Mouse (Mus musculus) hindbrain, embryonic 13.5 days (tissue): ENCODE measurements at regions not wholly inside any gene's neighbourhood (a gene's known extent, or its start where the extent isn't known, plus 50 kb on each side); places are given as distances from the start of the nearest gene placed in this dataset.

Experiments used
- ATAC-seq: fragments of 200-750 bp; cut with Nextera tagmentation; 2 replicates; pipeline ENCODE4 v1.8.0; 2017; ENCODE audit warnings: moderate TSS enrichment; ENCODE audit not compliant: low FRiP score
- H3K27ac ChIP-seq: fragments of 300-500 bp; sonication (generic); 2 replicates; pipeline ENCODE4 v1.5.1; 2015; ENCODE audit warnings: inconsistent platforms, mild to moderate bottlenecking, moderate library complexity
- H3K27me3 ChIP-seq: fragments of 300-500 bp; sonication (generic); 2 replicates; pipeline ENCODE4 v1.6.1; 2015; ENCODE audit warnings: mild to moderate bottlenecking, inconsistent platforms
- H3K36me3 ChIP-seq: fragments of 300-500 bp; sonication (generic); 2 replicates; pipeline ENCODE4 v1.6.1; 2015; ENCODE audit warnings: mild to moderate bottlenecking, inconsistent platforms
- H3K4me1 ChIP-seq: fragments of 300-500 bp; sonication (generic); replicated peaks from 2 replicates; pipeline ENCODE4 v1.6.1; 2015; ENCODE audit warnings: inconsistent platforms
- H3K4me2 ChIP-seq: fragments of 300-500 bp; sonication (generic); 2 replicates; pipeline ENCODE4 v1.6.1; 2015; ENCODE audit warnings: inconsistent platforms, mild to moderate bottlenecking, moderate library complexity
- H3K4me3 ChIP-seq: fragments of 300-500 bp; sonication (generic); 2 replicates; pipeline ENCODE4 v1.5.1; 2015; ENCODE audit warnings: mild to moderate bottlenecking, inconsistent platforms
- H3K9ac ChIP-seq: fragments of 300-500 bp; sonication (generic); 2 replicates; pipeline ENCODE4 v1.6.1; 2015; ENCODE audit warnings: mild to moderate bottlenecking, inconsistent platforms
- H3K9me3 ChIP-seq: fragments of 300-500 bp; sonication (generic); 2 replicates; pipeline ENCODE4 v1.6.1; 2016; ENCODE audit warnings: inconsistent platforms
- WGBS: fragments of 180-500 bp; shearing (Covaris S2); methylation state at CpG from one replicate; pipeline ENCODE4 v1.1.7; 2015; 5-methylcytosine and 5-hydroxymethylcytosine counted together

DNA sequence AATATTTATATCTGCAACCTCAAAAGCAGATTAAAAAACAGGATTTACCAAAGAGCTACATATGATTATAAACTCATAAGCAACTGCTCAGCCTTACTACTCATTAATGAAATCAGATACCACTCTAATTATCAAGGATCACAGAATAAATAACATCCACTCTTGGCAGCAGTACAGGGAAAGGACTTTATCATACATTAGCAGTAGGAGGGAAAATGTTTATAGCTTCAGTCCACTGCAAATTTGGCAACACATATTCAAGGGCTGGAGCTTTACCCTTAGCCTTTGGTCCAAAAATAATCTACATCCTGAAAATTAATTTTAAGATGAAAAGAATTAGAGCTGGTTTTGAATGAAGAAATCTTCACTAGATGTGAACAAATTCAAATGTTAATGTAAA, 288.7 kb downstream of the Cdh11 start:
- ATAC-seq = no peak
- H3K4me3 ChIP-seq = no peak overlapping the region
- no peaks in the 10 kb centered on the region for H3K4me1 ChIP-seq
- H3K36me3 ChIP-seq = no peaks in the 10 kb centered on the region
- H3K27ac ChIP-seq = no peak overlapping the region
- no peaks in the 10 kb centered on the region for H3K27me3 ChIP-seq
- H3K9me3 ChIP-seq = no peaks in the 10 kb centered on the region
- no peak overlapping the region for H3K9ac ChIP-seq
- H3K4me2 ChIP-seq = no peak overlapping the region

DNA sequence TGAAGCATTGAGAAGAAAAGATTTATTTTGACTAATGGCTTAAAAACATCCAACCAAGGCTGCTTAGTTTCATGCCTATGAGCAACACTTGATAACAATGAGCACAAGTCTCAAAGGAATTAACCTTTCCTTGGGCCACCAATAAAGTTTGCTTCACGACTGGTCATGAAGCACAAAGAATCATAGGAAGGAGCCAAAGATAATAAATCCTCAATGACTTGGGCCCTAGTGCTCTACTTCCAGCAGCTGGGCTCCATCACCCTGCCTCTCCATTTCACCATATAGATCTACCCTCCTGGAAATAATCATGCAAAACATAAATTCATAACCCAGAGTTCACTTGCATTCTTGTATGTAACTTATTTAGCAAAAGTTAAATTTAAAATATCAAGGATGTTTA, 289.4 kb downstream of the Cdh11 start:
- H3K36me3 ChIP-seq = no peaks in the 10 kb centered on the region
- H3K9ac ChIP-seq = no peak overlapping the region
- no peaks in the 10 kb centered on the region for H3K9me3 ChIP-seq
- H3K27me3 ChIP-seq = no peaks in the 10 kb centered on the region
- ATAC-seq = no peak
- H3K27ac ChIP-seq = no peak overlapping the region
- WGBS = 75% methylated on average over 1 of the region's 1 CpGs
- H3K4me1 ChIP-seq = 0 out of 2 replicates have a peak, but pooled peaks cover under 1% of the 10 kb centered on the region
- H3K4me3 ChIP-seq = no peak overlapping the region
- H3K4me2 ChIP-seq = no peak overlapping the region

DNA sequence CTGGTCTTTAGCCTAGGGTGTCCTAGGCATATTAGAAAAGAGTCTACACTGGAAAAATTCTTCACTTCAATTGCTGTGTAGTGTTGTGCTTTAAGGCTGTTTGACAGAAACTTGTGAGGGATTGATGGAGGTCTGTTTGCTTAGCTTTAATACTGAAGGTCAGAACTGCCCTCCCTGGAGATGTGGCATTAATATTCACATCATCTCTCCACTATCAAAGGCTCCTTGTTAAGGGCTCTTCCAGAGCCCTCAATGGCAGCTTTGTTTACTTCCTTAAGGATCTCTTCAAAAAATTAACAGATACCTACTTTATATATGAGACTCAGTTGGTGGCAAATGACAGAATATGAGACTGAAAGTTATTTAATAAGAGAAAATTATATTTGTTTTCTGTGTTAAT, 294.4 kb downstream of the Cdh11 start:
- Histone ChIP-seq H3K4me3 (no peak overlapping the region), H3K36me3 (no peaks in the 10 kb centered on the region), H3K9me3 (no peaks in the 10 kb centered on the region), H3K4me1 (0 out of 2 replicates have a peak, but pooled peaks cover 4% of the 10 kb centered on the region), H3K9ac (no peak overlapping the region), H3K27ac (no peak overlapping the region), H3K27me3 (no peaks in the 10 kb centered on the region), H3K4me2 (no peak overlapping the region)
- no peak for ATAC-seq

DNA sequence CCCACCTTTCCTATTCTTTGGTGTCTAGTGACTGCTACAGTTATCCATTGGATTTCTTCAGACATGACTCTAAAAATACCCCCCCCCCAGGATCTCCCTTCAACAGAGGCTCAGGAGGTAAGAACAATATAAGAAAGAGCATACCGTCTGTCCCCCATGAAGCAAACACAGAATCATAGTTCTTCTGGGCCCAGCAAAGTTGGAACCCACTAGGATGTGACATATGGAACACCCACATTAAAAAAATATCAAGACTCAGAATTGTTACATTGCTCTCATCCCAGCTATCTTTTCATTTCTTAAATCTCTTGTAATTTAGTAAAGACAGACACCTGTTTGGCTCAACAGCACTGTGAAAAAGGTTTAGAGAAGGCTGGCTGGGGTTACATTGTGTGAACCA, 297.2 kb downstream of the Cdh11 start:
- no peak for ATAC-seq
- 96% methylated on average over 1 of the region's 1 CpGs for WGBS
- H3K9me3 ChIP-seq = no peaks in the 10 kb centered on the region
- H3K9ac ChIP-seq = no peak overlapping the region
- H3K36me3 ChIP-seq = no peaks in the 10 kb centered on the region
- H3K27me3 ChIP-seq = no peaks in the 10 kb centered on the region
- H3K4me2 ChIP-seq = no peak overlapping the region
- no peak overlapping the region for H3K27ac ChIP-seq
- H3K4me3 ChIP-seq = no peak overlapping the region
- 0 out of 2 replicates have a peak, but pooled peaks cover 4% of the 10 kb centered on the region for H3K4me1 ChIP-seq

DNA sequence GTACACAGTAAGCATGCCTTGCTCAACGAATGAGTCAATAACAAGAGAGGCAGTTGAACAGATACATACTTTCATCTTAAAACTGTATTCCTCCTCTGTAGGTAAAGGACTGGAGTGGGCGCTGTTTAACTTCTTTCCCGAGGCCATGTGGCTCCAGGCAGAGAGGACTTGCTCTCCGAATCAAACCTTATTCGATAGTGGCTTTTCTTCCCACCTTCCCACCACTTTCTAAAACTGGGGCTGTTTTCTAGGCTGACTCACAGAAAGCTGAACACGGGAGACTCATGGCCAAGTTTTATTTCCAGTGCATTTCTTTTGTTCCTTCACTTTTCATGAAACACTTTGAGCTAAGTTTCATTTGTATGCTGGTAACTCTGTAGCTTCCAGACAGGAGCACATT, 297.6 kb downstream of the Cdh11 start:
- H3K4me1 ChIP-seq = 0 out of 2 replicates have a peak, but pooled peaks cover 4% of the 10 kb centered on the region
- no peaks in the 10 kb centered on the region for H3K9me3 ChIP-seq
- H3K27ac ChIP-seq = no peak overlapping the region
- H3K27me3 ChIP-seq = no peaks in the 10 kb centered on the region
- 86% methylated on average over 6 of the region's 6 CpGs for WGBS
- no peak for ATAC-seq
- no peak overlapping the region for H3K4me3 ChIP-seq
- no peaks in the 10 kb centered on the region for H3K36me3 ChIP-seq
- H3K4me2 ChIP-seq = no peak overlapping the region
- H3K9ac ChIP-seq = no peak overlapping the region

DNA sequence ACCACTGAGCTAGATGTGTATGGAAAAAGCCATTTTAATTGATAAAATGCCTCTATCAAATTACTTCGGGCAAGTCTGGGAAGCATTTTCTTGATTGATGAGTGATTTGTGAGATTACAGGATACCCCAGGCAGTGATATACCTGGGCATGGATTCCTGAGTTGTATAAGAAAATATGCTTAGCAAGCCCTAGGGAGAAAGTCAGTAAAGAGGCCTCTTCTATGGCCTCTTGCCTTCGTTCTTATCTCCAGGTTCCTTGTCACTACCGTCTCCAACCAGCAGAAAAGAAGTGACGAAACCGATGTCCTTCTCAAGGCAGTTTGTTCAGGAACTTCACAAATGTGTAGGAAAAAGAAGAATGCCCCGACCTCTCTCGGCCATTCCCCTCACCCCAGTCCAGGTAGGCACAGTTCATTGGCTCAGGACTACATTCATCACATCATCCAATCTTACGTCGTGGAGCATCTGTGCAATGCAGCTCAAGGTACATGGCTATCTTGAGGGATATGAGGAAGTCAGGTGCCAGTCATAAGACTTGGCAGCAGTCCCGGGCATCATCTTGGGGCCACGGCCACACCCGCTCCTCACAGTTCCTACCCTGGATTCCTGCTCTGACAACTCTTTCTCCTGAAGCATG, 310.2 kb downstream of the Cdh11 start:
- Histone ChIP-seq H3K4me2 (no peak overlapping the region), H3K4me1 (no peaks in the 10 kb centered on the region), H3K4me3 (no peak overlapping the region), H3K27ac (no peak overlapping the region), H3K9me3 (no peaks in the 10 kb centered on the region), H3K27me3 (no peaks in the 10 kb centered on the region), H3K36me3 (no peaks in the 10 kb centered on the region), H3K9ac (no peak overlapping the region)
- WGBS = 95% methylated on average over 12 of the region's 12 CpGs
- ATAC-seq = no peak

DNA sequence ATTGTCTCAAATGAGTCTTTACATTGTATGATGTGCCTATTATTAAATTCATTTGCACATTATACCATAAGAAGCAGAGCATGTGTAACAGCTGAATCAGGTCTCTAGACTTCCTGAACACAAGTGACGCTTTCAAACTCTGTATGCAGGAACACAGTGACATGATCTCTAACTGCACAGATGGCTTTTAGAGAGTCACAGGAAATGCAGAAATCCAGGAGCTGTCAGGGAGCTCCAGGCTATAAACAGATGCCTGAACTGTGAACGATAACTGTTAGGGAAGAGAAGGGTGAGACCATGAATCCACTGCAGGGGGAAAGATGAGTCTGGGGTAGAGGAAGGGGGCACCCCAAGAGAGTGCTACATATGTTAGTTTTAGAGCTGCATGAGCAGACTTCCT, 311.2 kb downstream of the Cdh11 start:
- Histone ChIP-seq H3K27me3 (no peaks in the 10 kb centered on the region), H3K36me3 (no peaks in the 10 kb centered on the region), H3K9ac (no peak overlapping the region), H3K9me3 (no peaks in the 10 kb centered on the region), H3K27ac (no peak overlapping the region), H3K4me3 (no peak overlapping the region), H3K4me2 (no peak overlapping the region), H3K4me1 (no peaks in the 10 kb centered on the region)
- WGBS = 81% methylated on average over 2 of the region's 2 CpGs
- ATAC-seq = no peak

DNA sequence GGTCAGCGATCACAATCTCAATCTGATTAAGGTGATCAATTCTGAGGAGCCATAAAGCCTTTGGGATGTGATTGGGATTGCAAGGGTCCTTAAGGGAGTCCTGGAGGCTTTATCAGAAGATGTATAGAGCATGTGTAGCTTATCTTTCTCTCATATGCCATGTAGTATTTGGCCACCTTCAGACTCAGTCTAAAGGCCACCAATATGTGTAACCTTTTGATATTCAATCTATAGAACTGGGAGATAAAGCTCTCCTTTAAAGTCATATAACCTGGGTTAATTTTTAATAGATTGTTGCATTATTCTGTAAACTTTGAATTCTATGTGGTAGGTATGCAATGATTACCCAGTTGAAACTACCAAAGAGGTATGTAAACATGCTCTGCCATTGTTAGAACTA, 314.1 kb downstream of the Cdh11 start:
- H3K36me3 ChIP-seq = no peaks in the 10 kb centered on the region
- no peak overlapping the region for H3K4me3 ChIP-seq
- no peaks in the 10 kb centered on the region for H3K4me1 ChIP-seq
- H3K9me3 ChIP-seq = no peaks in the 10 kb centered on the region
- H3K27ac ChIP-seq = no peak overlapping the region
- H3K9ac ChIP-seq = no peak overlapping the region
- 86% methylated on average over 1 of the region's 1 CpGs for WGBS
- H3K27me3 ChIP-seq = no peaks in the 10 kb centered on the region
- H3K4me2 ChIP-seq = no peak overlapping the region
- no peak for ATAC-seq

DNA sequence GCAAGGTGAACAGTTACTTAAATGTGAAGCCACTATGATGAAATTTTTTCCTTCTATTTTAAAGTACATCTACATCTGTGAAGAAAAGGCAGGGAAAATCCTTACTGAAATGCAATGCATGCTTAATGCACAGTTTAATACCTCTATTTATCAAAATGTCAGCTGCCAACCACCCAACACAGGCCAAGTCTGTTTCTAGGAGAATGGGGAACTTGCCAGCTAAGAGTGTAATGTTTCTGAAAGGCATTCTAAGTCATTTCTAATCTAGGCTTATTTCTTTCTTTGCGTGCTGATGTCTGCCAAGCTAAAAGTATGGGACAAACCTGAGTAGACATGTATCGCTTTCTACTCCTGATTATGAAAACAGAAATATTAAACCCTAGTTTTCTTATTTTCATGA, 322.8 kb downstream of the Cdh11 start:
- Histone ChIP-seq H3K4me2 (no peak overlapping the region), H3K36me3 (no peaks in the 10 kb centered on the region), H3K4me1 (no peaks in the 10 kb centered on the region), H3K4me3 (no peak overlapping the region), H3K27me3 (no peaks in the 10 kb centered on the region), H3K9ac (no peak overlapping the region), H3K27ac (no peak overlapping the region), H3K9me3 (no peaks in the 10 kb centered on the region)
- ATAC-seq = no peak
- WGBS = 92% methylated on average over 2 of the region's 2 CpGs

DNA sequence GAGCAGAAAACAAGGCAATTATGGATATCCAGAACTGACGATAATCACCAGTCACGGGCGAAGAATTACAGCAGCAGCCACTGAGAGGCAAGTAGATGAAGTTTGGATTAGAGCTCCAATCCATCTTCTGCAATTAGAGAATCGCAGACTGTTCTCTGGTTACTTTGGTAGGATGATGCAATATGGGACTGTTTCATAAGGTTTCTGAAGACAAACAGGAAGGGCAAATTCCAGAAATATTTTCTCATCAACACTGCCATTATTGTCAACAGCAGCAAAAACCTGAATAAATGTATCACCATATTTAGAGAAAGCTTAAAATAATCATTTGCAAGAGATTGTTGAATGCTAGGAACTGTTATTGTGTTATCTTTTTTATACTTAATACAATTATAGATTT, 342.4 kb downstream of the Cdh11 start:
- Histone ChIP-seq H3K27me3 (no peaks in the 10 kb centered on the region), H3K4me2 (no peak overlapping the region), H3K4me1 (0 out of 2 replicates have a peak, but pooled peaks cover 6% of the 10 kb centered on the region), H3K36me3 (no peaks in the 10 kb centered on the region), H3K9me3 (no peaks in the 10 kb centered on the region), H3K4me3 (no peak overlapping the region), H3K27ac (no peak overlapping the region), H3K9ac (no peak overlapping the region)
- WGBS = 73% methylated on average over 4 of the region's 4 CpGs
- ATAC-seq = no peak

DNA sequence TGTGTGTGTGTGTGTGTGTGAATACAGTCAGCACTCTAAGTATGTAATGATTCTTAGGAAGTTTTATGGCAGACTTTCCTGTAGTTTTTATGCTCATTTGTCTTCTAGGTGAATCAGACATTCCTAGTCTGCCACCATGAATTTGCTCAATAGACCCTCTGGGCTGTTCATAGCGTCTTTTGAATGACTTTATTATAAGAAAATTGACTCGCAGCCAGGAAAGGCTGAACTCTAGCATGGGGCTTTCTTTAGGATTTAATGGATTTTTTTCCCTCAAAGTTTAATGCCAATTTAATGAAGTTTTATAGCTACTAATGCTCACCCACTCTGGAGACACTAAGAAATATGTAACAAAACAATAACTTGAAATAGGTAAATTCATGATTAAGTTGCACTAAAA, 363.6 kb downstream of the Cdh11 start:
- Histone ChIP-seq H3K4me3 (no peak overlapping the region), H3K27me3 (no peaks in the 10 kb centered on the region), H3K9me3 (no peaks in the 10 kb centered on the region), H3K4me2 (no peak overlapping the region), H3K9ac (no peak overlapping the region), H3K36me3 (no peaks in the 10 kb centered on the region), H3K27ac (no peak overlapping the region), H3K4me1 (no peaks in the 10 kb centered on the region)
- WGBS = 61% methylated on average over 2 of the region's 2 CpGs
- no peak for ATAC-seq

DNA sequence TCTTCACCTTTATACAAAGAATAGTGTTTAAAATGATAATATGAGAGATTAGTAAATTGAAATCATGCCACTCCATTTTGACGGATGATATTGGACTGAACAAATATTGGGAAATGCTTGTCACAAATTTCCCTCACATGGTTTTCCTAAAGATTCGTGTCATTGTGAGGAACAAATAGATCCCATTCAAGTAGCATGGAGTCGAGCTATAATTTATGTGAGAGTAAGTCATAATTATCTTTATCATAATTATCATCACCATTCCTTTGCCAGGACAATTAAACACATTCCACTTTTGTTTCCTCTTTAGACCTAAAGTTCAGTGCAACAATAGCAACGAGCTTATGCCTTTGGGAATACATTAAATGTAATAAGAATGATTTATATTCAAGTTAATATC, 370.5 kb downstream of the Cdh11 start:
- Histone ChIP-seq H3K27me3 (no peaks in the 10 kb centered on the region), H3K27ac (no peak overlapping the region), H3K4me3 (no peak overlapping the region), H3K9ac (no peak overlapping the region), H3K9me3 (no peaks in the 10 kb centered on the region; the same call in 1 of the 2 replicates), H3K36me3 (no peaks in the 10 kb centered on the region), H3K4me1 (no peaks in the 10 kb centered on the region), H3K4me2 (no peak overlapping the region)
- no peak for ATAC-seq
- 68% methylated on average over 4 of the region's 4 CpGs for WGBS

DNA sequence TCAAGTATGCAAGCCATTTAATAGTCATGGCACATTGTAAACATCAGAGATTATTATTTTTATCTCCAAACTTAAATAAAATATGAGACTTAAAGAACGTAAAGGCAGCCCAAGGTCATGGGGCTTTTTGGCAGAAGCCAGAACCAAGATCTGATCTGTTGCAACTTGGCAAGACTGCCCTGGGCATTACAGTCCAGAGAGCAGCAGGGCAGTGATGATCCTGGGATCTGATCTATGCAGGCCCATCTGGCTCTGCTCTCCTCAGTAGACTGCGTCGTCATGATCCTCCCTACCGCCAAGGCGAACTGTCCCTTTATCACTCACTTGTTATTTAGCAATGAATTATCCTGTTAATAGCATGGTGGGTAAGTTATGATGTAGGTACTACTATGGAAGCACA, 372.0 kb downstream of the Cdh11 start:
- no peak overlapping the region for H3K4me2 ChIP-seq
- no peak for ATAC-seq
- H3K9me3 ChIP-seq = no peaks in the 10 kb centered on the region; the same call in 1 of the 2 replicates
- H3K36me3 ChIP-seq = no peaks in the 10 kb centered on the region
- no peak overlapping the region for H3K9ac ChIP-seq
- 94% methylated on average over 5 of the region's 5 CpGs for WGBS
- H3K27me3 ChIP-seq = no peaks in the 10 kb centered on the region
- H3K4me3 ChIP-seq = no peak overlapping the region
- H3K27ac ChIP-seq = no peak overlapping the region
- H3K4me1 ChIP-seq = no peaks in the 10 kb centered on the region
